Mouse (Mus musculus): ENCODE data around the gene Avpi1. TPM values are rescaled to one million over a fixed set of nuclear protein-coding genes. Genes with fewer than 3 reads are reported as not detected.
A peak's percentile ranks its signal among the peaks of the same experiment; 100 is the strongest.

Gene Avpi1
- 26.2 and 26.4 TPM in 2 replicates for polyA plus RNA-seq (2016; fragmentation: Nextera tagmentation; extraction: Ambion mirVana)

GRCm38 (mm10) chr19:42128787-42129508 is at the start of gene Avpi1:
Gene Avpi1, minus strand, starts transcription at chr19:42129059.
- WGBS = under 1% methylated on average over 54 of the region's 54 CpGs
- H3K4me1 ChIP-seq (replicated peaks) = peaks cover 41% of the 10 kb centered on the region
- H3K4me2 ChIP-seq = peak within 1 kb of the TSS; percentile 86
- no peaks in the 10 kb centered on the region for H3K27me3 ChIP-seq (replicated peaks)
- H3K4me3 ChIP-seq = peak within 1 kb of the TSS; percentile 78
- no peaks in the 10 kb centered on the region for H3K9me3 ChIP-seq (replicated peaks)
- peaks cover 11% of the 10 kb centered on the region for H3K36me3 ChIP-seq
- ATAC-seq (ENCODE audit: insufficient number of reproducible peaks, low FRiP score) = peak; percentile 98
- H3K9ac ChIP-seq = peak within 1 kb of the TSS; percentile 90
- peak within 1 kb of the TSS; percentile 90 for H3K27ac ChIP-seq (ENCODE audit: poor library complexity, severe bottlenecking)

- H3K27me3 ChIP-seq (replicated peaks) = no peaks in the 10 kb centered on the region
- 59% methylated on average over 2 of the region's 2 CpGs for WGBS
- peaks cover 6% of the 10 kb centered on the region for H3K4me1 ChIP-seq (replicated peaks)
- H3K9ac ChIP-seq = no peak overlapping the region
- no peak overlapping the region for H3K27ac ChIP-seq (ENCODE audit: poor library complexity, severe bottlenecking)
- peaks cover 31% of the 10 kb centered on the region for H3K36me3 ChIP-seq
- H3K4me2 ChIP-seq = no peak overlapping the region
- ATAC-seq (ENCODE audit: insufficient number of reproducible peaks, low FRiP score) = no peak
- H3K9me3 ChIP-seq (replicated peaks) = no peaks in the 10 kb centered on the region
- H3K4me3 ChIP-seq = no peak overlapping the region
Observed at GRCm38 (mm10) chr19:42177461-42177860, 48.6 kb upstream of the Avpi1 start.

GRCm38 (mm10) chr19:42176841-42177240 is 48.0 kb upstream of the Avpi1 start:
- no peaks in the 10 kb centered on the region for H3K9me3 ChIP-seq (replicated peaks)
- 65% methylated on average over 7 of the region's 7 CpGs for WGBS
- peaks cover 6% of the 10 kb centered on the region for H3K4me1 ChIP-seq (replicated peaks)
- no peak overlapping the region for H3K9ac ChIP-seq
- H3K4me3 ChIP-seq = no peak overlapping the region
- no peak overlapping the region for H3K4me2 ChIP-seq
- H3K36me3 ChIP-seq = peaks cover 29% of the 10 kb centered on the region
- no peak overlapping the region for H3K27ac ChIP-seq (ENCODE audit: poor library complexity, severe bottlenecking)
- no peaks in the 10 kb centered on the region for H3K27me3 ChIP-seq (replicated peaks)
- ATAC-seq (ENCODE audit: insufficient number of reproducible peaks, low FRiP score) = no peak

- peak; percentile 94 for ATAC-seq (ENCODE audit: insufficient number of reproducible peaks, low FRiP score)
- Histone ChIP-seq H3K27ac (ENCODE audit: poor library complexity, severe bottlenecking) (no peak overlapping the region), H3K36me3 (no peaks in the 10 kb centered on the region), H3K4me2 (peak overlapping the region; percentile 83), H3K4me1 (replicated peaks) (peaks cover 22% of the 10 kb centered on the region), H3K4me3 (peak overlapping the region; percentile 82), H3K9ac (peak overlapping the region; percentile 92), H3K27me3 (replicated peaks) (peaks cover 23% of the 10 kb centered on the region), H3K9me3 (replicated peaks) (no peaks in the 10 kb centered on the region)
- WGBS = 1% methylated on average over 56 of the region's 56 CpGs
Observed at GRCm38 (mm10) chr19:42170025-42170969, 41.4 kb upstream of the Avpi1 start.

- Histone ChIP-seq H3K9me3 (replicated peaks) (no peaks in the 10 kb centered on the region), H3K4me2 (peak overlapping the region; percentile 83), H3K9ac (no peak overlapping the region), H3K4me1 (replicated peaks) (peaks cover 19% of the 10 kb centered on the region), H3K27ac (ENCODE audit: poor library complexity, severe bottlenecking) (no peak overlapping the region), H3K4me3 (no peak overlapping the region), H3K27me3 (replicated peaks) (peaks cover 25% of the 10 kb centered on the region), H3K36me3 (no peaks in the 10 kb centered on the region)
- ATAC-seq (ENCODE audit: insufficient number of reproducible peaks, low FRiP score) = no peak
- WGBS = 54% methylated on average over 10 of the region's 10 CpGs
Observed at GRCm38 (mm10) chr19:42169322-42169975, 40.6 kb upstream of the Avpi1 start.

- no peak overlapping the region for H3K4me2 ChIP-seq
- H3K27ac ChIP-seq (ENCODE audit: poor library complexity, severe bottlenecking) = no peak overlapping the region
- ATAC-seq (ENCODE audit: insufficient number of reproducible peaks, low FRiP score) = no peak
- H3K27me3 ChIP-seq (replicated peaks) = peaks cover 25% of the 10 kb centered on the region
- no peaks in the 10 kb centered on the region for H3K36me3 ChIP-seq
- H3K4me3 ChIP-seq = no peak overlapping the region
- no peaks in the 10 kb centered on the region for H3K9me3 ChIP-seq (replicated peaks)
- WGBS = 63% methylated on average over 9 of the region's 9 CpGs
- peaks cover 16% of the 10 kb centered on the region for H3K4me1 ChIP-seq (replicated peaks)
- no peak overlapping the region for H3K9ac ChIP-seq
Observed at GRCm38 (mm10) chr19:42167489-42167888, 38.6 kb upstream of the Avpi1 start.

GRCm38 (mm10) chr19:42166766-42167165 is 37.9 kb upstream of the Avpi1 start:
- Histone ChIP-seq H3K9me3 (replicated peaks) (no peaks in the 10 kb centered on the region), H3K27ac (ENCODE audit: poor library complexity, severe bottlenecking) (no peak overlapping the region), H3K27me3 (replicated peaks) (peaks cover 25% of the 10 kb centered on the region), H3K4me2 (no peak overlapping the region), H3K4me3 (no peak overlapping the region), H3K36me3 (no peaks in the 10 kb centered on the region), H3K4me1 (replicated peaks) (peaks cover 16% of the 10 kb centered on the region), H3K9ac (no peak overlapping the region)
- ATAC-seq (ENCODE audit: insufficient number of reproducible peaks, low FRiP score) = no peak
- WGBS = 45% methylated on average over 3 of the region's 3 CpGs

- H3K4me1 ChIP-seq (replicated peaks) = peaks cover 9% of the 10 kb centered on the region
- H3K9ac ChIP-seq = no peak overlapping the region
- no peak for ATAC-seq (ENCODE audit: insufficient number of reproducible peaks, low FRiP score)
- WGBS = 3% methylated on average over 12 of the region's 12 CpGs
- no peaks in the 10 kb centered on the region for H3K36me3 ChIP-seq
- H3K4me2 ChIP-seq = peak overlapping the region; percentile 53
- H3K4me3 ChIP-seq = peak overlapping the region; percentile 18; the same call in 1 of the 2 replicates
- H3K27ac ChIP-seq (ENCODE audit: poor library complexity, severe bottlenecking) = no peak overlapping the region
- H3K9me3 ChIP-seq (replicated peaks) = no peaks in the 10 kb centered on the region
- H3K27me3 ChIP-seq (replicated peaks) = peaks cover 25% of the 10 kb centered on the region
Observed at GRCm38 (mm10) chr19:42166130-42166529, 37.3 kb upstream of the Avpi1 start.

GRCm38 (mm10) chr19:42164188-42164587 is 35.3 kb upstream of the Avpi1 start:
- H3K4me3 ChIP-seq = no peak overlapping the region
- ATAC-seq (ENCODE audit: insufficient number of reproducible peaks, low FRiP score) = no peak
- peaks cover 21% of the 10 kb centered on the region for H3K27me3 ChIP-seq (replicated peaks)
- H3K4me1 ChIP-seq (replicated peaks) = no peaks in the 10 kb centered on the region
- no peaks in the 10 kb centered on the region for H3K9me3 ChIP-seq (replicated peaks)
- H3K9ac ChIP-seq = no peak overlapping the region
- H3K27ac ChIP-seq (ENCODE audit: poor library complexity, severe bottlenecking) = no peak overlapping the region
- H3K36me3 ChIP-seq = no peaks in the 10 kb centered on the region
- WGBS = 64% methylated on average over 7 of the region's 7 CpGs
- H3K4me2 ChIP-seq = no peak overlapping the region

- Histone ChIP-seq H3K4me1 (replicated peaks) (peaks cover 2% of the 10 kb centered on the region), H3K9me3 (replicated peaks) (no peaks in the 10 kb centered on the region), H3K4me2 (no peak within 1 kb of the TSS), H3K27me3 (replicated peaks) (peaks cover 17% of the 10 kb centered on the region), H3K36me3 (no peaks in the 10 kb centered on the region), H3K4me3 (no peak within 1 kb of the TSS), H3K27ac (ENCODE audit: poor library complexity, severe bottlenecking) (no peak within 1 kb of the TSS), H3K9ac (no peak within 1 kb of the TSS)
- no peak for ATAC-seq (ENCODE audit: insufficient number of reproducible peaks, low FRiP score)
- WGBS = 69% methylated on average over 5 of the region's 5 CpGs
Observed at GRCm38 (mm10) chr19:42163764-42164163, 34.9 kb upstream of the Avpi1 start, which contains the start of gene Zfyve27. Gene Zfyve27, plus strand, starts transcription at chr19:42163951.

All from heart, embryonic 12.5 days (tissue).